Comparison of ENCODE assay signal across 17 mouse cellular contexts in genomic region chr4:47292956-47293355, GRCm38 (mm10).
A peak's percentile ranks its signal among the peaks of the same experiment; 100 is the strongest.
DNase-seq lines count a peak whose midpoint lies in the region; ATAC-seq and TF ChIP-seq lines count a peak whose summit lies in the region.
"Had no signal": no experiment of that assay in that cellular context is flagged by ENCODE, and none has a peak within 500 bp of the region (broad histone marks: within the 10 kb centered on the region; RNA-seq: fewer than 3 reads in every experiment).

No protein-coding gene starts in this region.

- 50% methylated on average over 4 of the region's 4 CpGs for WGBS in kidney, postnatal 0 days
- WGBS in kidney, adult 2 months: 61% methylated on average over 4 of the region's 4 CpGs
- WGBS in embryonic facial prominence, embryonic 10.5 days: 63% methylated on average over 4 of the region's 4 CpGs
- WGBS in stomach, embryonic 16.5 days: 44% methylated on average over 4 of the region's 4 CpGs

- no peaks in the 10 kb centered on the region for H3K9me3 ChIP-seq in kidney, postnatal 0 days (replicated peaks; ENCODE audit: low read length)
- no peaks in the 10 kb centered on the region for H3K9me3 ChIP-seq in embryonic facial prominence, embryonic 10.5 days
- H3K9me3 ChIP-seq in stomach, embryonic 16.5 days (replicated peaks; ENCODE audit: control insufficient read depth, low read length): no peaks in the 10 kb centered on the region
- H3K9me3 ChIP-seq: hindbrain, embryonic 10.5 days; neural tube, embryonic 12.5 days had no signal

- no peak overlapping the region for H3K9ac ChIP-seq in kidney, postnatal 0 days (ENCODE audit: low read depth, low read length)
- H3K9ac ChIP-seq in stomach, embryonic 16.5 days (ENCODE audit: low read length): no peak overlapping the region
- H3K9ac ChIP-seq: neural tube, embryonic 12.5 days had no signal

- peaks cover 7% of the 10 kb centered on the region; the same call in 1 of the 2 replicates for H3K4me1 ChIP-seq in kidney, postnatal 0 days (replicated peaks; ENCODE audit: insufficient read depth, low read length)
- no peaks in the 10 kb centered on the region for H3K4me1 ChIP-seq in kidney, adult 2 months (ENCODE audit: control insufficient read depth, insufficient read depth, low read length)
- peaks cover 25% of the 10 kb centered on the region for H3K4me1 ChIP-seq in embryonic facial prominence, embryonic 10.5 days
- peaks cover 21% of the 10 kb centered on the region for H3K4me1 ChIP-seq in stomach, embryonic 16.5 days (ENCODE audit: control insufficient read depth, insufficient read depth, low read length)
- H3K4me1 ChIP-seq: neural tube, embryonic 12.5 days had no signal

- 0 out of 2 replicates have a peak overlapping the region, but pooled peaks have one; percentile 6 for H3K27ac ChIP-seq in kidney, postnatal 0 days
- H3K27ac ChIP-seq in kidney, adult 2 months (ENCODE audit: insufficient read depth, low read depth, low read length): no peak overlapping the region
- H3K27ac ChIP-seq in embryonic facial prominence, embryonic 10.5 days (replicated peaks): peak overlapping the region; percentile 14; the same call in 1 of the 2 replicates
- peak overlapping the region; percentile 35; the same call in 1 of the 2 replicates for H3K27ac ChIP-seq in stomach, embryonic 16.5 days (ENCODE audit: low read length)
- H3K27ac ChIP-seq: hindbrain, embryonic 10.5 days; neural tube, embryonic 12.5 days had no signal

- no peak for ATAC-seq in kidney, postnatal 0 days (replicated peaks; ENCODE audit: low FRiP score, low read depth)
- no peak for ATAC-seq in stomach, embryonic 16.5 days (ENCODE audit: insufficient read depth, low FRiP score)
- ATAC-seq: activated CD4-positive, CD25-positive, alpha-beta regulatory T cell, adult 4 months had no signal

- TF ChIP-seq CTCF in kidney, postnatal 0 days (IDR thresholded peaks at IDR 0.05; ENCODE audit: low read depth): no peak
- TF ChIP-seq CTCF in kidney, adult 2 months (conservative IDR thresholded peaks at IDR 0.05; ENCODE audit: insufficient read depth, insufficient read length, low read depth, low read length): no peak

- no peak overlapping the region for H3K4me3 ChIP-seq in kidney, postnatal 0 days (replicated peaks; ENCODE audit: low read depth, low read length)
- H3K4me3 ChIP-seq in kidney, adult 2 months (ENCODE audit: insufficient read depth, low read depth, low read length): no peak overlapping the region
- H3K4me3 ChIP-seq in embryonic facial prominence, embryonic 10.5 days: no peak overlapping the region
- H3K4me3 ChIP-seq in stomach, embryonic 16.5 days (replicated peaks; ENCODE audit: low read length): no peak overlapping the region
- H3K4me3 ChIP-seq: hindbrain, embryonic 10.5 days; neural tube, embryonic 12.5 days had no signal

- no peaks in the 10 kb centered on the region for H3K27me3 ChIP-seq in kidney, postnatal 0 days (ENCODE audit: insufficient read depth, low read length)
- H3K27me3 ChIP-seq in kidney, adult 2 months (replicated peaks; ENCODE audit: control insufficient read depth, insufficient read depth, low read length): no peaks in the 10 kb centered on the region
- no peaks in the 10 kb centered on the region for H3K27me3 ChIP-seq in embryonic facial prominence, embryonic 10.5 days (replicated peaks; ENCODE audit: low read depth, poor library complexity, severe bottlenecking)
- H3K27me3 ChIP-seq in stomach, embryonic 16.5 days (ENCODE audit: control insufficient read depth, insufficient read depth, low read length): no peaks in the 10 kb centered on the region
- H3K27me3 ChIP-seq: neural tube, embryonic 12.5 days had no signal

- H3K36me3 ChIP-seq in kidney, postnatal 0 days (ENCODE audit: insufficient read depth, low read length): no peaks in the 10 kb centered on the region
- no peaks in the 10 kb centered on the region for H3K36me3 ChIP-seq in kidney, adult 2 months (ENCODE audit: control insufficient read depth, insufficient read depth, low read length)
- no peaks in the 10 kb centered on the region for H3K36me3 ChIP-seq in embryonic facial prominence, embryonic 10.5 days (replicated peaks)
- no peaks in the 10 kb centered on the region for H3K36me3 ChIP-seq in stomach, embryonic 16.5 days (ENCODE audit: control insufficient read depth, insufficient read depth, low read length)
- H3K36me3 ChIP-seq: hindbrain, embryonic 10.5 days; neural tube, embryonic 12.5 days had no signal

- no peak for DNase-seq in kidney, postnatal 0 days (ENCODE audit: low spot score)
- no peak for DNase-seq in kidney, adult 2 months
- DNase-seq in NIH3T3 (ENCODE audit: low read depth): peak; percentile 31
- no peak for DNase-seq in embryonic facial prominence, embryonic 10.5 days (ENCODE audit: low spot score)
- DNase-seq in spleen, postnatal 36 days (ENCODE audit: low spot score in 2 of 2): no peak
- no peak for DNase-seq in right cerebral cortex, postnatal 14 days
- DNase-seq: adrenal gland, postnatal 14 days; gastrocnemius, postnatal 10 days; kidney, adult 8-10 months; kidney, postnatal 4 days; lung, adult 18-20 months; right cerebral cortex, adult 18-20 months; thymus, adult 2 months had no signal

- TF ChIP-seq POLR2A in kidney, adult 2 months (IDR thresholded peaks at IDR 0.05; ENCODE audit: low read depth, low read length): no peak

- no peak overlapping the region for H3K4me2 ChIP-seq in kidney, postnatal 0 days (ENCODE audit: low read length)
- H3K4me2 ChIP-seq in stomach, embryonic 16.5 days (ENCODE audit: low read depth, low read length): no peak overlapping the region
- H3K4me2 ChIP-seq: neural tube, embryonic 12.5 days had no signal
